Mouse (Mus musculus): ENCODE data around the gene Maff.

The Maff gene

GRCm38 (mm10) chr15:79361023-79361422 lies 14.6 kb downstream of the Maff start:
- DNase-seq (ENCODE audit: low read depth, low spot score): no peak

- no peak for DNase-seq (ENCODE audit: low read depth, low spot score)
Observed at GRCm38 (mm10) chr15:79364120-79364519, 17.7 kb downstream of the Maff start.

GRCm38 (mm10) chr15:79365068-79365467 lies 18.6 kb downstream of the Maff start:
- no peak for DNase-seq (ENCODE audit: low read depth, low spot score)

GRCm38 (mm10) chr15:79366402-79366801 lies 20.0 kb downstream of the Maff start:
- no peak for DNase-seq (ENCODE audit: low read depth, low spot score)

- DNase-seq (ENCODE audit: low read depth, low spot score): no peak
Observed at GRCm38 (mm10) chr15:79368313-79368811, 21.9 kb downstream of the Maff start.

GRCm38 (mm10) chr15:79368861-79369440 lies 22.5 kb downstream of the Maff start:
- no peak for DNase-seq (ENCODE audit: low read depth, low spot score)

- no peak for DNase-seq (ENCODE audit: low read depth, low spot score)
Observed at GRCm38 (mm10) chr15:79369452-79370280, 23.2 kb downstream of the Maff start.

- no peak for DNase-seq (ENCODE audit: low read depth, low spot score)
Observed at GRCm38 (mm10) chr15:79370281-79370843, 23.9 kb downstream of the Maff start.

GRCm38 (mm10) chr15:79374760-79375159 lies 28.3 kb downstream of the Maff start:
- DNase-seq (ENCODE audit: low read depth, low spot score): no peak

- no peak for DNase-seq (ENCODE audit: low read depth, low spot score)
Observed at GRCm38 (mm10) chr15:79377681-79378080, 31.3 kb downstream of the Maff start.

GRCm38 (mm10) chr15:79378608-79379007 lies 32.2 kb downstream of the Maff start:
- DNase-seq (ENCODE audit: low read depth, low spot score): no peak

- DNase-seq (ENCODE audit: low read depth, low spot score): no peak
Observed at GRCm38 (mm10) chr15:79379658-79380057, 33.2 kb downstream of the Maff start.

GRCm38 (mm10) chr15:79380468-79381444 lies 34.3 kb downstream of the Maff start:
- peak; percentile 87 for DNase-seq (ENCODE audit: low read depth, low spot score)

- DNase-seq (ENCODE audit: low read depth, low spot score): no peak
Observed at GRCm38 (mm10) chr15:79381644-79382043, 35.2 kb downstream of the Maff start.

- DNase-seq (ENCODE audit: low read depth, low spot score): no peak
Observed at GRCm38 (mm10) chr15:79387081-79387480, 40.7 kb downstream of the Maff start.

- DNase-seq (ENCODE audit: low read depth, low spot score): no peak
Observed at GRCm38 (mm10) chr15:79387611-79388010, 41.2 kb downstream of the Maff start.

- DNase-seq (ENCODE audit: low read depth, low spot score): no peak
Observed at GRCm38 (mm10) chr15:79388171-79388570, 41.8 kb downstream of the Maff start.

GRCm38 (mm10) chr15:79390434-79390833 lies 44.0 kb downstream of the Maff start:
- DNase-seq (ENCODE audit: low read depth, low spot score): peak; percentile 47

- no peak for DNase-seq (ENCODE audit: low read depth, low spot score)
Observed at GRCm38 (mm10) chr15:79391447-79392093, 45.1 kb downstream of the Maff start.

GRCm38 (mm10) chr15:79392527-79392926 lies 46.1 kb downstream of the Maff start:
- no peak for DNase-seq (ENCODE audit: low read depth, low spot score)

GRCm38 (mm10) chr15:79393101-79393500 lies 46.7 kb downstream of the Maff start:
- DNase-seq (ENCODE audit: low read depth, low spot score): no peak

Measured in CD4-positive, CD25-positive, alpha-beta regulatory T cell, adult 2 months (primary cell).